Mouse (Mus musculus) thymus, postnatal 0 days (tissue): ENCODE measurements around the gene Gm9844. TPM values are rescaled to one million over a fixed set of nuclear protein-coding genes. Genes with fewer than 3 reads are reported as not detected.

Experiments used
- DNase-seq: peaks from one replicate; pipeline ENCODE4 v3.0.0-alpha.2; 2015; ENCODE audit warnings: low spot score
- polyA plus RNA-seq: library from polyadenylated mRNA; unstranded; fragments of >200 nt; fragmentation: Nextera tagmentation; extraction: Ambion mirVana; gene quantifications from 2 replicates; pipeline ENCODE4 v1.2.1, GENCODE M21; 2015

Gm9844 gene
- polyA plus RNA-seq, 1 experiment from 2014 or later, result 12.1 TPM

GRCm38 (mm10) chr7:24897959-24898358 is 35.9 kb downstream of the Gm9844 start:
- DNase-seq, result no peak

GRCm38 (mm10) chr7:24901114-24901513 is 39.1 kb downstream of the Gm9844 start:
- no peak for DNase-seq

GRCm38 (mm10) chr7:24901842-24902241 is 39.8 kb downstream of the Gm9844 start:
- DNase-seq, result no peak

- DNase-seq, result no peak
Observed at GRCm38 (mm10) chr7:24902264-24902629, 40.2 kb downstream of the Gm9844 start.

GRCm38 (mm10) chr7:24902630-24903443 is 40.8 kb downstream of the Gm9844 start, which contains the start of gene Arhgef1:
Gene Arhgef1 (plus strand): TSS chr7:24902912.
- DNase-seq, result peak; percentile 82

DNA sequence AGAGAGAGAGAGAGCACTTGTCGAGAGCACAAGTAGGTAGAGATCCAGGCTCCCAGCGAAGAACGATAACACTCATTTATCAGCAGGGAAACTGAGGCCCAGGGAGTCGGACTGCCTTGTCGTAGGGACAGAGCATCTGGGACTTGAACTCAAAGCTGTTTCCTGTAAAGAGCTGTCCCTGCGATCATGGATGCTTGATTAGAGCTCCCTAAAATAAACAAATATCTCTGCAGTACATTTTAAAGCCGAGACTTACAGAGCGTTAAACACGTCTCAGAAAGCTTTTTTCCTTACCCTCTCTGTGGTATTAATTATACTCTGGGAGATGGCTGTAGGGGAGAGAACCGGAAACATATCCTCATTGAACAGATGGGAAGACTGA is 41.4 kb downstream of the Gm9844 start:
- peak; percentile 23 for DNase-seq

DNA sequence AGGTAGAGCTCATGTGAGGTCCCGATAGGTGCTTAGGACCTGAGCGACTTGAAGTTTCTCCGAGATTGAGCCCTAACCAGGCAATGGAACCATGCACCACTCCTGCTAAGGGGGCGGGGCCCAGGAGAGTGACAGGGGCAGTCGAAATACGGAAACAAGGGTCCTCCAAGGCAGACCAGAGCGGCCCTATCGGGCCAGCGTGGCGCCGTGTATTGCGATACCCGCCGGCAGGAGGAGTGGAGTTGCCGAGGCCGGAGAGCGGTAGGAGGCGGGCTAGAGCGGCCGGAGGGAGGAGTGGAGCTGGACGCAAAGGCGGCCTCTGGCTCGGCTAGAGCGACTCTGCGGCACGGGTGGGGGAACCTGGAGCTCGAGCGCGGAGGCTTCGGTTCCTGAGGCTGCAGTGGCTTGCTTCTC is 42.1 kb downstream of the Gm9844 start:
- peak; percentile 97 for DNase-seq

- peak; percentile 48 for DNase-seq
Observed at GRCm38 (mm10) chr7:24904936-24905335, 42.9 kb downstream of the Gm9844 start.

DNA sequence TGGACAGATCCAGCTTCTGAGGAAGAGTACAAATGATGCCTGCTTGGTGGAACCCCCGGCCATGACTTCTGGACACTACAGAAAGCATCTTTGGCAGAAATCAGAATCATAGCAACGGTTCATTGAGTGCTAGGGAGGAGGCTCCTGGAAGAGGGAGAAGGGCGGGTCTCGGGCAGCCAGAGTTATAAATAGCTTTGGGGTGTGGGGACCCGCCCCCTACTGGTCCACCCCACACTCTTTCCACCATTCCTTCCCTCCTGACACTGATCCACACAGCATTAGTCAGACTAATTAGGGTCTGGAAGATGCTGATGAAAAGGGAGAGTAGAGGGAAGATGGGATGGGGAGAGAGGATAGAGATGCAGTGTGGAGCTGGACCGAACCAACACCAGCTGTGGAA is 44.5 kb downstream of the Gm9844 start:
- DNase-seq, result no peak

DNA sequence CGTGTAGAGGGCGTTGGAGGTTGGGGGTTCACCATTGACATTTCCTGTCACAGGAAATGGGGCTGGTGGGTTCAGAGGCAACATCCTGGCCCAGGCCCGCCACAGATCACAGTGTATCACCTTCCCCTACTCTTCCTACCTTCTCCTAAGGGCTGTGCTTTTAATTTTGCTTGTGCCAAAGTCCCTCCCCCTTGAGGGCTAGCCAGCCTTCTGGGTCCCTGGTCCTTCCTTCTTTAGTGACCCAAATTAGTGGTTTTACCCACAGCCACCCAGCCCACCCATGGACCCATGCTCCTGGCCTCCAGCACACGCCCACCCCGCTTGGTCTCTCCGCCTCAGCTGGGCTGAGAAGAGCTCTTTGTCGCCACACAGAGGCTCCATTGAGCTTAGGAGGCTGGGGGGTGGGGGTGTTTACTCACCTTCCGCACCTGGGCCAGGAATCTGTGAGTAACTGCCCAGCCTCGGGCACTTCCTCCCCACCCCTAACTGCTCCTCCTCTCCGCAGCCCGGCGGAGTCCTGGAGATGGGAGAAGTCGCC is 45.3 kb downstream of the Gm9844 start:
- peak; percentile 86 for DNase-seq

Other genes starting within 250 kb of the Gm9844 start
- gene Lypd3, start 225.7 kb upstream of the Gm9844 start, polyA plus RNA-seq, result 1.8 and 2.2 TPM in 2 replicates
- not detected in 2 replicates for gene Tex101, start 185.5 kb upstream of the Gm9844 start, polyA plus RNA-seq
- not detected in 2 replicates for gene BC049730, start 153.0 kb upstream of the Gm9844 start, polyA plus RNA-seq
- 0.31 TPM in 1 of 2 replicates, not detected in the other for gene Gm4763, start 135.3 kb upstream of the Gm9844 start, polyA plus RNA-seq
- 0.49 and 0.86 TPM in 2 replicates for gene Cd177, start 101.9 kb upstream of the Gm9844 start, polyA plus RNA-seq
- gene Ceacam10, start 85.0 kb upstream of the Gm9844 start, polyA plus RNA-seq, result 0.98 and 1.1 TPM in 2 replicates
- gene Lypd4, start 7.7 kb downstream of the Gm9844 start, polyA plus RNA-seq, result not detected in 2 replicates
- 0.08 and 0.10 TPM in 2 replicates for gene Dmrtc2, start 7.8 kb downstream of the Gm9844 start, polyA plus RNA-seq
- 2,922 and 3,108 TPM in 2 replicates for gene Rps19, start 22.2 kb downstream of the Gm9844 start, polyA plus RNA-seq
- 1.1 and 1.5 TPM in 2 replicates for gene Cd79a, start 35.2 kb downstream of the Gm9844 start, polyA plus RNA-seq
- 244 and 341 TPM in 2 replicates for gene Arhgef1, start 40.7 kb downstream of the Gm9844 start, polyA plus RNA-seq
- not detected in 2 replicates for gene Gm4881, start 82.3 kb downstream of the Gm9844 start, polyA plus RNA-seq
- gene Rabac1, start 110.5 kb downstream of the Gm9844 start, polyA plus RNA-seq, result 220 and 236 TPM in 2 replicates
- 1.7 TPM in 2 replicates for gene Atp1a3, start 143.7 kb downstream of the Gm9844 start, polyA plus RNA-seq
- 0.80 and 1.2 TPM in 2 replicates for gene Grik5, start 210.1 kb downstream of the Gm9844 start, polyA plus RNA-seq
- 18.1 and 20.8 TPM in 2 replicates for gene Zfp574, start 210.4 kb downstream of the Gm9844 start, polyA plus RNA-seq